Mouse (Mus musculus): ENCODE data around the gene Ndufs7.
A peak's percentile ranks its signal among the peaks of the same experiment; 100 is the strongest.
"Not testable (repeated sequence)": the region's sequence is repeated elsewhere in the genome, so short reads cannot be mapped to it uniquely, and the experiment has no call there.

Ndufs7 gene

GRCm38 (mm10) chr10:80242088-80242487 lies 6.8 kb upstream of the Ndufs7 start:
- peak; percentile 61 for DNase-seq (ENCODE audit: low read depth, low spot score)

- DNase-seq (ENCODE audit: low read depth, low spot score) = no peak
Observed at GRCm38 (mm10) chr10:80242607-80243006, 6.3 kb upstream of the Ndufs7 start.

GRCm38 (mm10) chr10:80244791-80245399 lies 4.0 kb upstream of the Ndufs7 start:
- peak; percentile 93 for DNase-seq (ENCODE audit: low read depth, low spot score)

GRCm38 (mm10) chr10:80245600-80245999 lies 3.3 kb upstream of the Ndufs7 start:
- DNase-seq (ENCODE audit: low read depth, low spot score) = peak; percentile 95

GRCm38 (mm10) chr10:80247849-80248248 lies 1.1 kb upstream of the Ndufs7 start:
- peak; percentile 76 for DNase-seq (ENCODE audit: low read depth, low spot score)

GRCm38 (mm10) chr10:80248437-80248836 lies 484 bp upstream of the Ndufs7 start:
- not testable (repeated sequence) for DNase-seq (ENCODE audit: low read depth, low spot score)

GRCm38 (mm10) chr10:80250059-80250458 lies 1.1 kb downstream of the Ndufs7 start:
- DNase-seq (ENCODE audit: low read depth, low spot score) = no peak

GRCm38 (mm10) chr10:80250573-80250972 lies 1.7 kb downstream of the Ndufs7 start:
- no peak for DNase-seq (ENCODE audit: low read depth, low spot score)

GRCm38 (mm10) chr10:80252011-80252410 lies 3.1 kb downstream of the Ndufs7 start:
- DNase-seq (ENCODE audit: low read depth, low spot score) = no peak

- DNase-seq (ENCODE audit: low read depth, low spot score) = no peak
Observed at GRCm38 (mm10) chr10:80252493-80253274, 3.8 kb downstream of the Ndufs7 start.

GRCm38 (mm10) chr10:80253551-80253950 lies 4.6 kb downstream of the Ndufs7 start:
- no peak for DNase-seq (ENCODE audit: low read depth, low spot score)

- no peak for DNase-seq (ENCODE audit: low read depth, low spot score)
Observed at GRCm38 (mm10) chr10:80254331-80255297, 5.7 kb downstream of the Ndufs7 start.

- no peak for DNase-seq (ENCODE audit: low read depth, low spot score)
Observed at GRCm38 (mm10) chr10:80255881-80256535, 7.1 kb downstream of the Ndufs7 start.

GRCm38 (mm10) chr10:80257936-80258335 lies 9.0 kb downstream of the Ndufs7 start:
- DNase-seq (ENCODE audit: low read depth, low spot score) = no peak

- DNase-seq (ENCODE audit: low read depth, low spot score) = no peak
Observed at GRCm38 (mm10) chr10:80258752-80259462, 10.0 kb downstream of the Ndufs7 start.

GRCm38 (mm10) chr10:80259463-80259805 lies 10.5 kb downstream of the Ndufs7 start:
- DNase-seq (ENCODE audit: low read depth, low spot score) = no peak

GRCm38 (mm10) chr10:80259861-80260641 lies 11.1 kb downstream of the Ndufs7 start:
- peak; percentile 89 for DNase-seq (ENCODE audit: low read depth, low spot score)

- peak; percentile 97 for DNase-seq (ENCODE audit: low read depth, low spot score)
Observed at GRCm38 (mm10) chr10:80260642-80261584, 12.0 kb downstream of the Ndufs7 start, which contains the start of the genes Gamt and Dazap1. Gene Gamt (minus strand): TSS chr10:80261012. Gene Dazap1 (plus strand): TSS chr10:80261486.

- DNase-seq (ENCODE audit: low read depth, low spot score) = peak; percentile 94
Observed at GRCm38 (mm10) chr10:80261585-80261968, 12.7 kb downstream of the Ndufs7 start.

Measured in brain, adult 2 months (tissue).